Mouse (Mus musculus): ENCODE results near the gene Rab26. TPM values are rescaled to one million over a fixed set of nuclear protein-coding genes. Genes with fewer than 3 reads are reported as not detected.

Rab26 gene
- polyA plus RNA-seq, 1 experiment from 2014 or later: 1.9 TPM

DNA sequence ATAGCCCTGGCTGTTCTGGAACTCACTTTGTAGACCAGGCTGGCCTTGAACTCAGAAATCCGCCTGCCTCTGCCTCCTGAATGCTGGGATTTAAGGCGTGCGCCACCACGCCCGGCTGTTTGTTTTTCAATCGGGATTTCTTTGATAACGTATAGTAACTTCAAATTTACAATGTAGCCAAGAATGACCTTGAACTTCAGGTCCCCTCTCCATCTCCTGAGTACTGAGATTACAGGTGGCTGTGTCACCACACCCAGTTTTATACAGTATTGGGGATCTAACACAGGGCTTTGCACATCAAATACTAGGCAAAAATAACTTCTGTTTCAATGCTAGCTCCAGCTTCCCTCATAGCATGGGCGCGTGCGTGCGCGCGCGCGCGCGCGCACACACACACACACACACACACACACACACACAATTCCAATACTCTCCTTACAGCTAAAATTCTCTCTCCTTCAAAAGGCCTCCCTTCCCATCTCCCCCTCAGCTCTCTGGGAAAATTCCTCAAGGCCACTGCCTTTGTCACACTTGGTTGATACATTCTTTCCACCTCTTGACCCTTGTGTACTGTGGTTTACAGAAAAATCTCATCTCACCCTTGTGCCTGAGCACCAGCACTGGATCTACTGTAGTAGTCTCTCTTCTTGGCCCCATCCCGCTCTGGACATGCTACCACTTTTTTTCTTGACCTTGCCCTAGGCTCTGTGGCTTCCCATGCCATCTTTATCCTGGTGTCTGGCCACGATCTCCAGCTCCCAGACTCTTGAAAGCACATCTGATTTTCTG lies 52.8 kb downstream of the Rab26 start:
- ATAC-seq (ENCODE audit: low FRiP score, low read depth): no peak
- Histone ChIP-seq H3K27ac (replicated peaks) (no peak overlapping the region), H3K36me3 (peaks cover 12% of the 10 kb centered on the region), H3K27me3 (no peaks in the 10 kb centered on the region), H3K9ac (replicated peaks) (no peak overlapping the region), H3K4me2 (replicated peaks) (no peak overlapping the region), H3K4me3 (no peak overlapping the region), H3K9me3 (no peaks in the 10 kb centered on the region), H3K4me1 (peaks cover 25% of the 10 kb centered on the region)
- 93% methylated on average over 20 of the region's 20 CpGs for WGBS

DNA sequence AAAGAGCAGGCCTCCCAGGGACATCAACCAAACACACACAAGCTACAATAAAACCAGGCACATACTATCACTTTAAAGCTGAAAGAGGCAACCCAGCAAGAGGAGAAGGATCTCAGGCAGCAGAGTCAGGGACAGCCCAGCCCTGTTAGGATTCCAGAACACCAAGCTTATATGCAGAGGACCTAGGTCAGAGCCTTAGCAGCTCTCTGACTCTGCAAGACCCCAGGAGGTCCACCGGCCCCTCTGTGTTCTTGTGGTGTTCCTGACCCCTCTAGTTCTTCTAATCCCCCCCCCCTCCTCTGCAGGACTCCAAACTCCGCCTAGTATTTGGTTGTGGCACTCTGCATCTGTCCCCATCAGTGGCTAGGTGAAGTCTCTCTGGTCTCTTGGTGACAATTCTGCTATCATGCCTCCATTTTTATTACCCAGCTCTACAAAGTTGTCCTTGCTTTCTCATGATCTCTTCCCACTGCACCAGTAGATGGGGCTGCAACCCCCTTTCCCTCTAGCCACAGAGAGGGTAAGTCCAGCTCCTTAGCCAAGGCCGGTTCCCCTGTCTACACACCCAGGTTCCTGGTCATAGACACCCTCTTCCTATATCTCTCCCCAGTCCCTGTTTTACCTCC lies 53.7 kb downstream of the Rab26 start:
- H3K9me3 ChIP-seq: no peaks in the 10 kb centered on the region
- no peak overlapping the region for H3K27ac ChIP-seq (replicated peaks)
- H3K4me2 ChIP-seq (replicated peaks): no peak overlapping the region; the same call in 1 of the 2 replicates
- H3K27me3 ChIP-seq: no peaks in the 10 kb centered on the region
- WGBS: 30% methylated on average over 3 of the region's 3 CpGs
- H3K4me1 ChIP-seq: peaks cover 21% of the 10 kb centered on the region
- no peak overlapping the region for H3K9ac ChIP-seq (replicated peaks)
- no peak for ATAC-seq (ENCODE audit: low FRiP score, low read depth)
- no peak overlapping the region for H3K4me3 ChIP-seq
- peaks cover 21% of the 10 kb centered on the region for H3K36me3 ChIP-seq

DNA sequence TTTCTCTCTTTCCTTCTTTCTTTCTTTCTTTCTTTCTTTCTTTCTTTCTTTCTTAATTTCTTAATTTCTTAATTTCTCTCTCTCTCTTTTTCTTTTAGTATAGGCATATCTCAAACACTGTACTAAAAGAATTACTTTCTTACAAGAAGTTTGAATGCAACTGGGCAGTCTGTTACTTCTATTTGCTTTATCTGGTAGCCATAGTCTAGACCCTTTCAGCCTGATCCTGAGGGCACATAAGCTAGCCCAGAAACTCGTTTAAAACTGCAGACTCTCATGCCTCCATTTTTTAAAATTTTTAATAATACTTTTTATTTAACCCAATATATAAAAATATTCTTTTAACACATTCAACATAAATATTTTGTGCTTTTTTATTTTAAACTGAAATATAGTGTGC lies 54.6 kb downstream of the Rab26 start:
- H3K4me3 ChIP-seq: peak overlapping the region; percentile 65
- H3K9me3 ChIP-seq: no peaks in the 10 kb centered on the region
- no peaks in the 10 kb centered on the region for H3K27me3 ChIP-seq
- ATAC-seq (ENCODE audit: low FRiP score, low read depth): no peak
- peaks cover 19% of the 10 kb centered on the region for H3K4me1 ChIP-seq
- peak overlapping the region; percentile 55; the same call in 1 of the 2 replicates for H3K4me2 ChIP-seq (replicated peaks)
- no peak overlapping the region for H3K27ac ChIP-seq (replicated peaks)
- no peak overlapping the region for H3K9ac ChIP-seq (replicated peaks)
- peaks cover 30% of the 10 kb centered on the region for H3K36me3 ChIP-seq
- 31% methylated on average over 1 of the region's 1 CpGs for WGBS

DNA sequence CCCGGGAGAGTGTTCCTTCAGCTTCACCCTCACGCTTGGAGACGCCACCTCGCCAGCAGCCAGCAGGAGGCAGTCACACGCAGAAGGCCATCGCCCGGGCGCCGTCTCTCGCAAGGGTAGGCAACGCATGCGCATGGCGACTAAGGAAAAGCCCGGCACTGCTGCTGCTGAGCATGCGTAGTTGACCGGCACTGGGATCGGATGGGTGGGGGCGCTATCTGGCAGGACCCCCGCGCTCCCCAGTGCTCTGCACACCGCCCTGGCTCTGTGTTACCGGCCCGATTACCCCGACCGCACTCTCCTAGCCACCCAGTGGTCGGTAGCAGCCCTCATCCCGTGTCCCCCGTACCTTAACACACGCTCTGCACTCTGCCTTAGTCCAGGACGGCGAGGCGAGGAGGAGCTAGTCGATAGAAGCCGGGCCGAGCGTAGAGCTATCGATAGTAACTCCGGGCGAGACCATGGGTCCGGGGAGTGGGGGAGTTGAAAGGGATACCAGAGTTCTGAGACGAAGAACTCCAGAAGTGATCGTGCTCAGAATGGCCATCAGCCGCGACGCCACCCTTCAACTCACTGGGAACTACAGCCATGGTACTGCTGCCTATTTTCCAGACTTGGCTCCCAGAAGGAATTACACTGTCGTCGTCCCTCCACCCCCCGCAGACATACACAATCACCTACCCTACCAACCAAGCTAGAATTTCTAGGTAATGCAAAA lies 55.2 kb downstream of the Rab26 start, which contains the start of gene Mlst8:
Gene Mlst8, minus strand, starts transcription at position 416 of the 718 bp plus-strand sequence.
- H3K4me3 ChIP-seq: peak within 1 kb of the TSS; percentile 65
- peak within 1 kb of the TSS; percentile 73 for H3K9ac ChIP-seq (replicated peaks)
- peak; percentile 91 for ATAC-seq (ENCODE audit: low FRiP score, low read depth)
- no peaks in the 10 kb centered on the region for H3K27me3 ChIP-seq
- H3K4me1 ChIP-seq: peaks cover 19% of the 10 kb centered on the region
- H3K36me3 ChIP-seq: peaks cover 36% of the 10 kb centered on the region
- peak within 1 kb of the TSS; percentile 95 for H3K27ac ChIP-seq (replicated peaks)
- peak within 1 kb of the TSS; percentile 55 for H3K4me2 ChIP-seq (replicated peaks)
- WGBS: under 1% methylated on average over 48 of the region's 48 CpGs
- no peaks in the 10 kb centered on the region for H3K9me3 ChIP-seq

DNA sequence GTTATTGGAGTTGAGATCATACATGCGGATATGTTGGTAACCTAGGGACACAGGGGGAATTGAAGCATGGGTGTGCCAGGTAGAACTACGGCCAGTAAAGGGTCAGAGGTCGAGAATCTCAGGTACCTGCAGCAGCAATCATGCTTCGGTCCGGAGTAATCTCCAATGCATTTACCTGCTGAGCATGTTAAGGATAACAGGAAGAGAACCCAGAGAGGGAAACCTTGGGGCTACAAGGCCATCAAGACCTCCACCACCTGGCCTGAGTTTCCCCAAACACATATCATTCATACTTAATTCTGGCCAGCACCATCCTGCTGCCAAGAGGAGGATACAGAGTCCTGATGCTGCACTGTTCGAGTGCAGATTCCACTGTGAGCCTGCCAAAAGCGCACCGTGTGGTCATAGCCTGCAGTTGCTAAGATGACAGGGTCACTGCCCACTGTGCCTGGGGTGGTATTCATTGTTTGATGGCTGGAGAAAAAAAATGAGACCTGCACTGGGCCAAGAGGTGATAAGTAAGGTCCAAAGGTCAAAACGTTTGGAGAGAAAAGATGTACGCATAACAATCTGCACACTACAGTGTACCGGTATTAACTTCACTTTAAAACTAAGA lies 55.9 kb downstream of the Rab26 start:
- H3K27ac ChIP-seq (replicated peaks): no peak overlapping the region
- WGBS: 57% methylated on average over 11 of the region's 11 CpGs
- H3K36me3 ChIP-seq: peaks cover 41% of the 10 kb centered on the region
- H3K27me3 ChIP-seq: no peaks in the 10 kb centered on the region
- H3K4me1 ChIP-seq: peaks cover 19% of the 10 kb centered on the region
- peak overlapping the region; percentile 65 for H3K4me3 ChIP-seq
- peak overlapping the region; percentile 73 for H3K9ac ChIP-seq (replicated peaks)
- peak; percentile 20; the same call in 1 of the 2 replicates for ATAC-seq (ENCODE audit: low FRiP score, low read depth)
- H3K9me3 ChIP-seq: no peaks in the 10 kb centered on the region
- H3K4me2 ChIP-seq (replicated peaks): peak overlapping the region; percentile 55

Other genes starting within 250 kb of the Rab26 start
- 0.41 TPM in 1 of 2 replicates, not detected in the other for gene Abca17, start 183.1 kb downstream of the Rab26 start, polyA plus RNA-seq (2016; fragmentation: Nextera tagmentation; extraction: Ambion mirVana)
- 19.2 and 21.2 TPM in 2 replicates for gene Abca3, start 182.3 kb downstream of the Rab26 start, polyA plus RNA-seq (2016; fragmentation: Nextera tagmentation; extraction: Ambion mirVana)
- 367 and 378 TPM in 2 replicates for gene Rnps1, start 119.6 kb downstream of the Rab26 start, polyA plus RNA-seq (2016; fragmentation: Nextera tagmentation; extraction: Ambion mirVana)
- gene Eci1, start 107.6 kb downstream of the Rab26 start, polyA plus RNA-seq (2016; fragmentation: Nextera tagmentation; extraction: Ambion mirVana): 53.7 and 68.0 TPM in 2 replicates
- 5.3 and 5.5 TPM in 2 replicates for gene Dnase1l2, start 91.1 kb downstream of the Rab26 start, polyA plus RNA-seq (2016; fragmentation: Nextera tagmentation; extraction: Ambion mirVana)
- gene E4f1, start 63.9 kb downstream of the Rab26 start, polyA plus RNA-seq (2016; fragmentation: Nextera tagmentation; extraction: Ambion mirVana): 36.5 and 41.9 TPM in 2 replicates
- 60.0 TPM in 2 replicates for gene Pgp, start 63.8 kb downstream of the Rab26 start, polyA plus RNA-seq (2016; fragmentation: Nextera tagmentation; extraction: Ambion mirVana)
- 0.34 TPM in 1 of 2 replicates, not detected in the other for gene Bricd5, start 60.3 kb downstream of the Rab26 start, polyA plus RNA-seq (2016; fragmentation: Nextera tagmentation; extraction: Ambion mirVana)
- 37.0 TPM in 2 replicates for gene Mlst8, start 55.1 kb downstream of the Rab26 start, polyA plus RNA-seq (2016; fragmentation: Nextera tagmentation; extraction: Ambion mirVana)
- gene Caskin1, start 45.6 kb downstream of the Rab26 start, polyA plus RNA-seq (2016; fragmentation: Nextera tagmentation; extraction: Ambion mirVana): 20.2 and 23.0 TPM in 2 replicates
- gene Traf7, start 6.3 kb downstream of the Rab26 start, polyA plus RNA-seq (2016; fragmentation: Nextera tagmentation; extraction: Ambion mirVana): 92.4 and 94.9 TPM in 2 replicates
- gene Pkd1, start 15.6 kb upstream of the Rab26 start, polyA plus RNA-seq (2016; fragmentation: Nextera tagmentation; extraction: Ambion mirVana): 25.1 and 27.1 TPM in 2 replicates
- gene Tsc2, start 98.4 kb upstream of the Rab26 start, polyA plus RNA-seq (2016; fragmentation: Nextera tagmentation; extraction: Ambion mirVana): 82.2 and 89.6 TPM in 2 replicates
- 14.3 and 14.9 TPM in 2 replicates for gene Nthl1, start 98.5 kb upstream of the Rab26 start, polyA plus RNA-seq (2016; fragmentation: Nextera tagmentation; extraction: Ambion mirVana)
- gene Slc9a3r2, start 116.1 kb upstream of the Rab26 start, polyA plus RNA-seq (2016; fragmentation: Nextera tagmentation; extraction: Ambion mirVana): 26.4 and 33.8 TPM in 2 replicates
- gene Npw, start 124.2 kb upstream of the Rab26 start, polyA plus RNA-seq (2016; fragmentation: Nextera tagmentation; extraction: Ambion mirVana): not detected in 2 replicates
- gene Zfp598, start 135.5 kb upstream of the Rab26 start, polyA plus RNA-seq (2016; fragmentation: Nextera tagmentation; extraction: Ambion mirVana): 23.5 and 25.0 TPM in 2 replicates
- 27.6 and 31.7 TPM in 2 replicates for gene Syngr3, start 155.7 kb upstream of the Rab26 start, polyA plus RNA-seq (2016; fragmentation: Nextera tagmentation; extraction: Ambion mirVana)
- gene Gfer, start 161.9 kb upstream of the Rab26 start, polyA plus RNA-seq (2016; fragmentation: Nextera tagmentation; extraction: Ambion mirVana): 43.9 and 48.4 TPM in 2 replicates
- 1.7 and 2.2 TPM in 2 replicates for gene Noxo1, start 162.0 kb upstream of the Rab26 start, polyA plus RNA-seq (2016; fragmentation: Nextera tagmentation; extraction: Ambion mirVana)
- gene Tbl3, start 173.4 kb upstream of the Rab26 start, polyA plus RNA-seq (2016; fragmentation: Nextera tagmentation; extraction: Ambion mirVana): 86.8 and 97.6 TPM in 2 replicates
- gene Rnf151, start 183.9 kb upstream of the Rab26 start, polyA plus RNA-seq (2016; fragmentation: Nextera tagmentation; extraction: Ambion mirVana): 0.24 TPM in 1 of 2 replicates, not detected in the other
- gene Rps2, start 183.9 kb upstream of the Rab26 start, polyA plus RNA-seq (2016; fragmentation: Nextera tagmentation; extraction: Ambion mirVana): 892 and 929 TPM in 2 replicates
- gene Ndufb10, start 190.3 kb upstream of the Rab26 start, polyA plus RNA-seq (2016; fragmentation: Nextera tagmentation; extraction: Ambion mirVana): 201 and 205 TPM in 2 replicates
- gene Rpl3l, start 193.6 kb upstream of the Rab26 start, polyA plus RNA-seq (2016; fragmentation: Nextera tagmentation; extraction: Ambion mirVana): not detected in 2 replicates
- 18.4 and 20.8 TPM in 2 replicates for gene Msrb1, start 202.4 kb upstream of the Rab26 start, polyA plus RNA-seq (2016; fragmentation: Nextera tagmentation; extraction: Ambion mirVana)
- gene Hs3st6, start 218.8 kb upstream of the Rab26 start, polyA plus RNA-seq (2016; fragmentation: Nextera tagmentation; extraction: Ambion mirVana): 0.41 and 0.63 TPM in 2 replicates